Mouse (Mus musculus) spleen, adult 2 months (tissue): ENCODE data around the gene Rad51b. TPM values are rescaled to one million over a fixed set of nuclear protein-coding genes. Genes with fewer than 3 reads are reported as not detected.

Source experiments
- DNase-seq, 2 experiments: peaks; one replicate each; pipeline versions ENCODE4 v3.0.0 to v3.0.0-alpha.2; 2012 to 2021; ENCODE audit warnings: low spot score in 2 of 2, low read depth in 1 of 2
- H3K27ac ChIP-seq: fragments of 200-500 bp; 2 replicates; pipeline ENCODE4 v1.5.1; 2012; ENCODE audit warnings: low read length, inconsistent platforms; ENCODE audit not compliant: insufficient read depth
- H3K27me3 ChIP-seq: fragments of 200-500 bp; 2 replicates; pipeline ENCODE4 v1.6.1; 2012; ENCODE audit warnings: mild to moderate bottlenecking, moderate library complexity, low read length, inconsistent platforms; ENCODE audit not compliant: control insufficient read depth, insufficient read depth
- H3K36me3 ChIP-seq: fragments of 200-500 bp; 2 replicates; pipeline ENCODE4 v1.6.1; 2012; ENCODE audit warnings: mild to moderate bottlenecking, low read length, inconsistent platforms; ENCODE audit not compliant: control insufficient read depth, insufficient read depth
- H3K4me1 ChIP-seq: fragments of 200-500 bp; 2 replicates; pipeline ENCODE4 v1.6.1; 2011; ENCODE audit warnings: inconsistent platforms; ENCODE audit not compliant: control insufficient read depth, insufficient read depth, insufficient read length
- H3K4me3 ChIP-seq: fragments of 200-500 bp; 2 replicates; pipeline ENCODE4 v1.5.1; 2011; ENCODE audit warnings: mild to moderate bottlenecking, inconsistent platforms; ENCODE audit not compliant: insufficient read depth, insufficient read length; ENCODE audit errors: extremely low read depth
- CTCF ChIP-seq: fragments of 200-500 bp; IDR thresholded peaks from 2 replicates; pipeline ENCODE4 v1.5.1; 2011; ENCODE audit warnings: mild to moderate bottlenecking, inconsistent platforms; ENCODE audit not compliant: insufficient read depth, insufficient read length, insufficient replicate concordance; ENCODE audit errors: extremely low read depth
- POLR2A ChIP-seq: fragments of 200-500 bp; IDR thresholded peaks from 2 replicates; pipeline ENCODE4 v1.6.1; 2011; ENCODE audit warnings: low read depth, low read length, inconsistent platforms
- WGBS: fragments of 180-500 bp; shearing (Covaris S2); methylation state at CpG from one replicate; pipeline ENCODE4 v1.1.7; 2018; 5-methylcytosine and 5-hydroxymethylcytosine counted together
- polyA plus RNA-seq: library from polyadenylated mRNA; depleted of rRNA; stranded (reverse); fragments of >200 nt; gene quantifications from 2 replicates; pipeline ENCODE4 v1.2.3, GENCODE M21; 2012

Rad51b gene
- polyA plus RNA-seq, 1 experiment: 0.26 TPM

- 92% methylated on average over 8 of the region's 8 CpGs for WGBS
- Histone ChIP-seq H3K4me3 (no peak overlapping the region), H3K27ac (no peak overlapping the region), H3K27me3 (no peaks in the 10 kb centered on the region), H3K36me3 (no peaks in the 10 kb centered on the region), H3K4me1 (no peaks in the 10 kb centered on the region)
- TF ChIP-seq CTCF (no peak), POLR2A (no peak)
- DNase-seq: no peak
Measured at GRCm38 (mm10) chr12:79560084-79560699, 263.1 kb downstream of the Rad51b start.

GRCm38 (mm10) chr12:79560893-79561292 is 263.8 kb downstream of the Rad51b start:
- Histone ChIP-seq H3K27ac (no peak overlapping the region), H3K4me3 (no peak overlapping the region), H3K27me3 (no peaks in the 10 kb centered on the region), H3K36me3 (no peaks in the 10 kb centered on the region), H3K4me1 (no peaks in the 10 kb centered on the region)
- TF ChIP-seq POLR2A: no peak
- TF ChIP-seq CTCF: no peak
- no peak for DNase-seq
- WGBS: 93% methylated on average over 4 of the region's 4 CpGs

DNA sequence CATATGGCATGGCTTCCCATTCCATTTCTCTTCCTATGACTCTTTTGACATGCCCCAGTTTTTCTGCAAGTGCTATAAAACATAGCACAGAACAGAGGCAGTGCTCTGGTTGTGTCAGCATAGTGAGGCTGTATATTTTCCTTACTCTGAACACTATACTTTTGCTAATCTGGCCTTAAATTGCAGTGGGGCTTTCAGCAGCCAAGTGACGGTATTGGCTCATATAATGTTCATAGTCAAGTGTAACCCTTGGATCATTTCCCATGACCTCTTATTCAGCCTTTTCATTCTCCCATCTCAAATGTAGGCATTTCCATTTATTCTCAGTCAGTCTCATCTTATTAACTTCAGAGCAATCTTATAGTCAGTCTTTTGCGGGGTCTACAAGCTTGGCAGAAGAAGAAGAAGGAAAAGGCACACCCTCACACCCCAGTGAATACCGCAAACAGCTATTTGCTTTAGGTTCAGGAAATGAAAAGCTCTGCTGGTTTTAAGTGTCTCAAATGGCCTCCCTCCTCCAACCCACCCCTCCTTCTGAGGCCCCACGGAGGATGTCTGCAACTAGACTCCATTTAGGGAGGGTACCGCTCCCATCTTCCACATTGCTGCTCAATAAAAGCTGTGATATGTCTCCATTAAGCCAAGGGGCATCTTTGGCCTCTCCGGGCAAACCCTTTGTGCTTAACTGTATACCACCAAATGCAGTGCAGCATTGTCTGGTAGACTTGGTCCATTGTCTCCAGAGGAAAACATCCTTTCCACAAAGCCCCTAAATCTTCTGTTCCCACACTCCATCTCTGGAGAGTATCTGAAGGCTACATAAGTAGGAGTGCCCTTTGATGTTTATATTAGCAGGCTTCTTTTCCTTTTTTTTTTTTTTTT is 277.3 kb downstream of the Rad51b start:
- 65% methylated on average over 6 of the region's 6 CpGs for WGBS
- Histone ChIP-seq H3K27ac (no peak overlapping the region), H3K4me3 (no peak overlapping the region), H3K4me1 (no peaks in the 10 kb centered on the region), H3K27me3 (no peaks in the 10 kb centered on the region), H3K36me3 (no peaks in the 10 kb centered on the region)
- no peak for TF ChIP-seq POLR2A
- no peak for TF ChIP-seq CTCF
- DNase-seq: no peak

DNA sequence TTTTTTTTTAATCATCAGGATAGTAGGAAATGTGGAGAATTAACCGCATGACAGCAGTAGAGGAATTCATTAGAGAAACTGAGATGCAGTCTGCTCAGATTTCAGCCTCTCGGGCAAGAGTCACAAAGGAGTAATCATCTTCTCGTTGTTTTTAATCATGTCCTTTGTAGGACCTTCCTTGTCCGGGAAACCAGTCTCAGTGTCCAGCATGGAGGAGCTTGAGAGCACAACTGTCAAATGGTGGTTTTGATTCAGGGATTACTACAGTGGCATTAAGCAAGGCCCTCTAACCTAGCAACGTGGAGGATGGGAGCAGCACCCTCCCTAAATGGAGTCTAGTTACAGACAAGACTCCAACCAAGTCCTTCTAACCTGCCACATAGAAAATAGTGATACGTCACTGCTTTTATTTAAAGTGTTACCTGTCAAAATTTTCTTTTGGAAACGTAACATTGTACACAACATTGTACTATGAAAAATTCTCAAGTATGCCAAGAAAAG is 278.0 kb downstream of the Rad51b start:
- H3K27me3 ChIP-seq: no peaks in the 10 kb centered on the region
- no peak overlapping the region for H3K4me3 ChIP-seq
- no peak for DNase-seq
- TF ChIP-seq POLR2A (no peak), CTCF (no peak)
- no peaks in the 10 kb centered on the region for H3K4me1 ChIP-seq
- 92% methylated on average over 7 of the region's 7 CpGs for WGBS
- no peaks in the 10 kb centered on the region for H3K36me3 ChIP-seq
- no peak overlapping the region for H3K27ac ChIP-seq

GRCm38 (mm10) chr12:79577525-79577924 is 280.4 kb downstream of the Rad51b start:
- H3K36me3 ChIP-seq: no peaks in the 10 kb centered on the region
- no peak overlapping the region for H3K4me3 ChIP-seq
- no peaks in the 10 kb centered on the region for H3K27me3 ChIP-seq
- no peak for DNase-seq
- TF ChIP-seq POLR2A (no peak), CTCF (no peak)
- WGBS: 76% methylated on average over 2 of the region's 2 CpGs
- no peaks in the 10 kb centered on the region for H3K4me1 ChIP-seq
- H3K27ac ChIP-seq: no peak overlapping the region

DNA sequence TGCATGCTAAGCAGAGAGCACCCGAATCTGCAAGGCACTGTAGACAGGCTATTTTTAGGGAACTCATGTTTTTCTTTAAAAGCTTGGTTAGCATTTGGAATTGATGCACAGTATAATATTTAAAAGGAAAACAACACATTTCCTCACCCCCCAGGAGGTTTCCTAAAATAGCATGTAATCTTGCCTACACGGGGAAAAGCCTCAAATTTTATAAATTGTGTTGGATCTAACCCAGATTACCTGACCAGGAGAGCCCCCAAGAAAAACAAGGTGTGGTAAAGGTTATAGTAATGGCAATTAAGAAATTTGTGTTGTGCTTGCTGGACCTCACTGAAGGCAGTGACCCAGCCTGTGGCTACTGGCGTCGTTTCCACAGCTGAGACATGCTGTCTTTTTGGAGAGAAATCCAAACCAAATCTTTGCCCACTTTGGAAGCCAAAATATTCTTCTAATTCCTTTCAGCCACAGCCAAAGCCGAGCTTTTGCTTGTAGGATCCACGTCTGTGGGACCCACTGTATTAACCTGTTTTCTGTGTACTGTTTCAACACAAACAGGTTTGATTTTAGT is 282.0 kb downstream of the Rad51b start:
- WGBS: 79% methylated on average over 6 of the region's 6 CpGs
- no peak overlapping the region for H3K27ac ChIP-seq
- no peak overlapping the region for H3K4me3 ChIP-seq
- TF ChIP-seq CTCF (no peak), POLR2A (no peak)
- H3K4me1 ChIP-seq: no peaks in the 10 kb centered on the region
- H3K27me3 ChIP-seq: no peaks in the 10 kb centered on the region
- no peak for DNase-seq
- no peaks in the 10 kb centered on the region for H3K36me3 ChIP-seq

DNA sequence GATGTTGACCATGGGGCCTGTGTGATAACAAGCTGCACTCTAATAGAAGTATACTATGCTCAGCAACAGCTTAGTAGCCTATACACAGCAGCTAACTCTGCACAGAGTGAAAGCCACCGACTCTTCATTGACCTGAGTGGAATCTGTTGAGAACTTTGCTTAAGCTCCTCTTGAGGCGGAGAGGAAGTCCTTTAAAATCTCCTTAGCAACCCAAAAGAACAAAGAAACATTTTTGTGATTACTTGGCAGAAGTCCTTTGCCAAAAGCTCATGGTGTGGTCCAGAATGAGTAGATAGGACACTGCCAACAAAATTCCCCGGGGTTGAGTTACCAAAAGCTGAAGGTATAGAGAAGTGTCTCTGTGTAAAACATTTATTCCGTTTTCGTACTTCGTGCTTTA is 282.8 kb downstream of the Rad51b start:
- WGBS: 85% methylated on average over 6 of the region's 6 CpGs
- no peaks in the 10 kb centered on the region for H3K27me3 ChIP-seq
- no peak overlapping the region for H3K27ac ChIP-seq
- no peak for DNase-seq
- no peaks in the 10 kb centered on the region for H3K4me1 ChIP-seq
- no peak overlapping the region for H3K4me3 ChIP-seq
- no peaks in the 10 kb centered on the region for H3K36me3 ChIP-seq
- no peak for TF ChIP-seq POLR2A
- no peak for TF ChIP-seq CTCF
